ENCODE assay signal across 9 mouse cellular contexts in the genomic region with DNA sequence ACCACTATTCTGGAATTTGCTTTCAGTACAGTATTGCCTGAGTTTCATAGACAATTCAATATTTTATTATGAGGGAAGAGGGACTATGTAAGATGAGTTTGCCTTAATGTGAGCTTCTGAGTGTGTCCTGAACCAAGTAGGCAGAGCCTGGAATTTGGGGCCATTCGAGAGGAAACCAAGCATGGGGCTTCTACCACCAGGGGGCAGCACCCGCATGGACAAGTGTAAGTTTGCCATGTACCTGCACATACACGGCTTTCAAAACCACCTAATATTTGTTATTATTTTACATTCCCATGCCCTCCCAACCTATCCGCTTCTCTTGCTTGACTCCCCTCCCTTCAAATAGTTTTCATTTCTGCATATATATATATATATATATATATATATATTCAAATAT. TPM values are rescaled to one million over a fixed set of nuclear protein-coding genes. Genes with fewer than 3 reads are reported as not detected.
DNase-seq lines count a peak whose midpoint lies in the region; ATAC-seq and TF ChIP-seq lines count a peak whose summit lies in the region.
"Had no signal": no experiment of that assay in that cellular context is flagged by ENCODE, and none has a peak within 500 bp of the region (broad histone marks: within the 10 kb centered on the region; RNA-seq: fewer than 3 reads in every experiment).

No protein-coding gene starts in this region.

- H3K36me3 ChIP-seq in intestine, embryonic 14.5 days (ENCODE audit: control insufficient read depth, insufficient read depth, low read length), result no peaks in the 10 kb centered on the region
- no peaks in the 10 kb centered on the region for H3K36me3 ChIP-seq in intestine, embryonic 15.5 days
- no peaks in the 10 kb centered on the region for H3K36me3 ChIP-seq in liver, embryonic 13.5 days
- H3K36me3 ChIP-seq in thymus, adult 2 months (ENCODE audit: control insufficient read depth, insufficient read depth, low read length), result peaks cover 17% of the 10 kb centered on the region
- H3K36me3 ChIP-seq: neural tube, embryonic 12.5 days had no signal

- no peak overlapping the region for H3K9ac ChIP-seq in intestine, embryonic 14.5 days (ENCODE audit: low read length)
- no peak overlapping the region for H3K9ac ChIP-seq in intestine, embryonic 15.5 days
- no peak overlapping the region for H3K9ac ChIP-seq in liver, embryonic 13.5 days
- H3K9ac ChIP-seq: neural tube, embryonic 12.5 days had no signal

- 3% methylated on average over 4 of the region's 4 CpGs for WGBS in intestine, embryonic 14.5 days
- 3% methylated on average over 4 of the region's 4 CpGs for WGBS in intestine, embryonic 15.5 days
- WGBS in liver, embryonic 13.5 days (ENCODE audit: insufficient replicate concordance), result 10% methylated on average over 4 of the region's 4 CpGs
- WGBS in thymus, adult 2 months, result 32% methylated on average over 4 of the region's 4 CpGs

- no peak overlapping the region for H3K4me2 ChIP-seq in intestine, embryonic 14.5 days (ENCODE audit: low read length)
- no peak overlapping the region for H3K4me2 ChIP-seq in intestine, embryonic 15.5 days (replicated peaks)
- H3K4me2 ChIP-seq in liver, embryonic 13.5 days, result no peak overlapping the region
- H3K4me2 ChIP-seq: neural tube, embryonic 12.5 days had no signal

- H3K27me3 ChIP-seq in intestine, embryonic 14.5 days (replicated peaks; ENCODE audit: control insufficient read depth, insufficient read depth, low read length), result no peaks in the 10 kb centered on the region
- H3K27me3 ChIP-seq in intestine, embryonic 15.5 days (replicated peaks), result no peaks in the 10 kb centered on the region
- H3K27me3 ChIP-seq in liver, embryonic 13.5 days, result no peaks in the 10 kb centered on the region
- no peaks in the 10 kb centered on the region for H3K27me3 ChIP-seq in thymus, adult 2 months (ENCODE audit: control insufficient read depth, insufficient read depth, low read length)
- H3K27me3 ChIP-seq: neural tube, embryonic 12.5 days had no signal

- TF ChIP-seq POLR2A in thymus, adult 2 months (IDR thresholded peaks at IDR 0.05; ENCODE audit: control insufficient read depth, extremely low read depth, insufficient read depth, low read length, poor library complexity), result no peak

- DNase-seq in intestine, embryonic 14.5 days (ENCODE audit: low spot score), result peak; percentile 95
- peak; percentile 85 for DNase-seq in cerebellum, adult 8-10 months
- peak; percentile 78 to 82 for DNase-seq in frontal cortex, postnatal 36 days (ENCODE audit: low spot score in 2 of 2)
- DNase-seq in kidney, postnatal 10 days, result peak; percentile 93
- DNase-seq in liver, embryonic 13.5 days, result peak; percentile 52
- DNase-seq in ovary, postnatal 14 days (ENCODE audit: low spot score), result peak; percentile 85
- peak; percentile 81 for DNase-seq in thymus, adult 2 months

- ATAC-seq in intestine, embryonic 14.5 days (replicated peaks; ENCODE audit: low FRiP score, low TSS enrichment, low read depth), result peak; percentile 59
- no peak for ATAC-seq in intestine, embryonic 15.5 days
- ATAC-seq in liver, embryonic 13.5 days (ENCODE audit: low read depth), result no peak

- TF ChIP-seq CTCF in thymus, adult 2 months (IDR thresholded peaks at IDR 0.05; ENCODE audit: borderline replicate concordance, control insufficient read depth, extremely low read depth, insufficient read depth, low read length, poor library complexity), result peak; percentile 39; the same call in 1 of the 2 replicates

- H3K4me3 ChIP-seq in intestine, embryonic 14.5 days (ENCODE audit: low read depth, low read length), result no peak overlapping the region
- H3K4me3 ChIP-seq in intestine, embryonic 15.5 days (replicated peaks), result no peak overlapping the region
- no peak overlapping the region for H3K4me3 ChIP-seq in liver, embryonic 13.5 days (replicated peaks)
- H3K4me3 ChIP-seq in thymus, adult 2 months (ENCODE audit: control insufficient read depth, insufficient read depth, low read length), result no peak overlapping the region
- H3K4me3 ChIP-seq: neural tube, embryonic 12.5 days had no signal

- H3K27ac ChIP-seq in intestine, embryonic 14.5 days (ENCODE audit: low read depth), result no peak overlapping the region
- no peak overlapping the region for H3K27ac ChIP-seq in intestine, embryonic 15.5 days
- no peak overlapping the region for H3K27ac ChIP-seq in liver, embryonic 13.5 days
- H3K27ac ChIP-seq in thymus, adult 2 months (ENCODE audit: control insufficient read depth, insufficient read depth, low read length), result no peak overlapping the region
- H3K27ac ChIP-seq: neural tube, embryonic 12.5 days had no signal

- H3K4me1 ChIP-seq in intestine, embryonic 14.5 days (replicated peaks; ENCODE audit: control insufficient read depth, insufficient read depth, low read length), result no peaks in the 10 kb centered on the region
- H3K4me1 ChIP-seq in intestine, embryonic 15.5 days (replicated peaks), result peaks cover 6% of the 10 kb centered on the region
- H3K4me1 ChIP-seq in liver, embryonic 13.5 days (replicated peaks), result peaks cover 23% of the 10 kb centered on the region
- H3K4me1 ChIP-seq in thymus, adult 2 months (replicated peaks; ENCODE audit: control insufficient read depth, insufficient read depth, low read length), result peaks cover 14% of the 10 kb centered on the region
- H3K4me1 ChIP-seq: neural tube, embryonic 12.5 days had no signal

- no peaks in the 10 kb centered on the region for H3K9me3 ChIP-seq in intestine, embryonic 14.5 days (ENCODE audit: control insufficient read depth, low read length)
- no peaks in the 10 kb centered on the region for H3K9me3 ChIP-seq in intestine, embryonic 15.5 days
- H3K9me3 ChIP-seq in liver, embryonic 13.5 days (replicated peaks), result no peaks in the 10 kb centered on the region
- H3K9me3 ChIP-seq: neural tube, embryonic 12.5 days had no signal

RNA-seq across cellular contexts. Expression of gene A430078G23Rik, which starts 4.8 kb away (rescaled TPM):
- 0.34 TPM in 1 of 2 replicates, not detected in the other for polyA plus RNA-seq in intestine, embryonic 14.5 days (2014; fragmentation: Nextera tagmentation; extraction: Ambion mirVana)
- 0.19 and 0.21 TPM in 2 replicates for polyA plus RNA-seq in intestine, embryonic 15.5 days (2015; fragmentation: Nextera tagmentation; extraction: Ambion mirVana)
- 0.53 and 0.62 TPM in 2 replicates for polyA plus RNA-seq in liver, embryonic 13.5 days (2015; fragmentation: Nextera tagmentation; extraction: Ambion mirVana)
- 30.2 and 30.7 TPM in 2 replicates for polyA plus RNA-seq in thymus, adult 2 months (2012; rRNA removed)

RNA-seq across cellular contexts. Expression of gene Arhgef18, which starts 34.7 kb away (rescaled TPM):
- 8.6 and 10.7 TPM in 2 replicates for polyA plus RNA-seq in intestine, embryonic 14.5 days (2014; fragmentation: Nextera tagmentation; extraction: Ambion mirVana)
- 6.6 and 7.0 TPM in 2 replicates for polyA plus RNA-seq in intestine, embryonic 15.5 days (2015; fragmentation: Nextera tagmentation; extraction: Ambion mirVana)
- polyA plus RNA-seq in liver, embryonic 13.5 days (2015; fragmentation: Nextera tagmentation; extraction: Ambion mirVana), result 2.2 and 2.3 TPM in 2 replicates
- 120 and 122 TPM in 2 replicates for polyA plus RNA-seq in thymus, adult 2 months (2012; rRNA removed)

Comparison
In these comparisons a context has a peak if more than half of its experiments do, and no peak if none do; other contexts are left out.
1. RNA of gene A430078G23Rik, which starts 4.8 kb away (polyA plus RNA-seq): 30.2 to 30.7 TPM in thymus, adult 2 months; 0.53 to 0.62 TPM in liver, embryonic 13.5 days, 0.19 to 0.21 TPM in intestine, embryonic 15.5 days and 0.34 TPM in intestine, embryonic 14.5 days; every median in the first group is over 10 times any median in the second.
2. RNA of gene Arhgef18, which starts 34.7 kb away (polyA plus RNA-seq): 120 to 122 TPM in thymus, adult 2 months; 8.6 to 10.7 TPM in intestine, embryonic 14.5 days, 6.6 to 7.0 TPM in intestine, embryonic 15.5 days and 2.2 to 2.3 TPM in liver, embryonic 13.5 days; every median in the first group is over 10 times any median in the second.
3. Peak in every context shown above with its lines, with median percentiles within 50 percentile points of each other: DNase-seq.